Mouse (Mus musculus) thymus, postnatal 14 days (tissue): ENCODE results near the gene Gm20388.
A peak's percentile ranks its signal among the peaks of the same experiment; 100 is the strongest.

Experiments used
- DNase-seq: peaks from one replicate; pipeline ENCODE4 v3.0.0; 2021

Gm20388 gene

DNA sequence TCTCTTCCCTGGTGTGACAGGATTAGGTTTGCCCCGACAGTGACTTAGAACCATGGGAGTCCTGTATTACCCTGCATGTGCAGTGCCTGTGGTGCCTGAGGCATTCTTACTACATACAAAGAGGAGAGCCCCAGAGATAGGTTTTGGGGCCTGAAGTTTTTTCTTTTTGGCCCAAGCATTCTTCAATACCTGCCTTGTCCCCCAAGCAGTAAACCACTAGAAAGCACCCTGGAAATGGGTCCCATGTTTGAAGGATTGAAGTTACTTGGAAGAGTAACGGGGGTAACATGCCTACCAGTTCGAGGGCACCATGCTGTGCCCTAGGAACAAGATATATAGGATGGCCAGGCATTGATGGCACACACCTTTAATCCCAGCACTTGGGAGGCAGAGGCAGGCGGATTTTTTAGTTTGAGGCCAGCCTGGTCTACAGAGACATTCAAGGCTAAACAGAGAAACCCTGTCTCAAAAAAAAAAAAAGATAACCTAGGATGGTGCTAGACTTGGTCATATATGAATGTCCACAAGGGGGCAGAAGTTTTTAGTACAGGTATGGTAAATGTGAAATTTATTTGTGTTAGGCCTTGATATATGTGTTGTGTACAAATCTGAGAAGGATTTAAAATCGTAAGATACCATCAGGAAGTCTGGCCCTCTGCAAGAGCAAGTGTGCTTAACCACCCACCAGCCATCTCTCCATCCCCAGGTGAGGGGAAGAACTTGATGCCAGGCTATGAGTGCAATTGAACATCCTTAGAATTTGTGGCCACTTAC, 3195.1 kb downstream of the Gm20388 start:
- DNase-seq = peak; percentile 38

DNA sequence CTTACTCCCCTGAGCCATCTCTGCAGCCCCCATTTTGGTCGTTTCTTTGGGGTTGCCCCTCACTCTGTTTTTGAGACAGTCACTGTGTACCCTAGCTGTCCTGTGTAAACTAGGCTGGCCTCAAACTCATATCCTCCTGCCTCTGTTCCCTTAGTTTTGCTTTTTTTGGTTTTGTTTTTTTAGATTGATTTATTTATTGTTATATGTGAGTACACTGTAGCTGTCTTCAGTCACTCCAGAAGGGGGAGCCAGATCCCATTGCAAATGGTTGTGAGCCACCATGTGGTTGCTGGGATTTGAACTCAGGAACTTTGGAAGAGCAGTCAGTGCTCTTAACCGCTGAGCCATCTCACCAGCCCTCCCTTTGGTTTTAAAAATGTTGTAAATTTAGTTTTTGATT, 3195.9 kb downstream of the Gm20388 start:
- DNase-seq = peak; percentile 28

DNA sequence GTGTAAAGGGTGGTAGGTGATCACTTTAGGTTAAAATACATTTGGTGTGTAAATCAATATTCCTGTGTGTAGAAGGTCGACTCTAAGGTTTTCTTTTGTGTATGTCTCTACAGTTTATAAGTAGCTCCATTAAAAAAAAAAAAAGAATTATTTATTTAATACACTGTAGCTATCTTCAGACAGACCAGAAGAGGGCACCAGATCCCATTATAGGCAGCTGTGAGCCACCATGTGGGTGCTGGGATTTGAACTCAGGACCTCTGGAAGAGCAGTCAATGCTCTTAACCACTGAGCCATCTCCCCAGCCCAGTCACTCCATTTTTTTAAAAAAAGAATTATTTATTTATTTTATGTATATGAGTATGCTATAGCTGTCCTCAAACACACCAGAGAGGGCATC, 3197.4 kb downstream of the Gm20388 start:
- no peak for DNase-seq

DNA sequence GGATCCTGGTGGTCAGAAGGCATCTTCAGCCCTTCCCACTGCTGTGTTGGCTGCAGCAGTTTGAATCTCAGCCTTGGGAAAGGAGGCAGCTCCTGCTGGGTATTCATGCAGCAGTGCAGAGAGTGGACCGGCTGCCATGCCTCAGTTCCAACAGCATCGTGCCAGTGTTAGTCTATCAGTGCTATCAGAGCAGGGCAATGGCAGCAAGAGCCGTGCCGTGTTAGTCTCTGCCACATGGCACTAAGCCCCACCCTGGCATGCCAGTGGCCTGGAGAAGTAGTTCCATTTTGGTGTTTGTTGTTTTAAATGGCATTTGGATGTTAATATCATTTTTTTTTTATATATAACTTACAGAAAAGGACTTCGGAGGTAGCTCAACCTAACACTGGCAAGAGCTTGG, 3198.3 kb downstream of the Gm20388 start:
- DNase-seq = no peak

DNA sequence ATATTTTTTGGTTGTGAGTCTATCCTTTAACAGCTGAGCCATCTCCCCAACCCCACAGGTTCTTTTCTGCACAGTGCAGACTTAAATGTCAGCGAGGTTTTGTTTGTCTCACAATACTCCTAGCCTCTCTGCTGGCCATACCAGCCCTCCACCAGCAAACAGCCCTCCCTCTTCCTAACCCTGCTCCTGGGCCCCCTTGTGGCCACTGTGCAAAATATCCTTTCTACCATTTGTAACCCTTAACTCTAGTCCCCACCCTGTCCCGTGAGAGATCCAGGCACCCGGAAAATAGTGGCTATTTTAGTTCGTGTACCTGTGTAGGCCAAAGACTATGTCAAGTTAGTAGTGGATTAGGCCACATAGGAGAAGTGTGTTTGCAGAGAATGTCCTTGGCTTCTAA, 3200.0 kb downstream of the Gm20388 start:
- DNase-seq = peak; percentile 63

DNA sequence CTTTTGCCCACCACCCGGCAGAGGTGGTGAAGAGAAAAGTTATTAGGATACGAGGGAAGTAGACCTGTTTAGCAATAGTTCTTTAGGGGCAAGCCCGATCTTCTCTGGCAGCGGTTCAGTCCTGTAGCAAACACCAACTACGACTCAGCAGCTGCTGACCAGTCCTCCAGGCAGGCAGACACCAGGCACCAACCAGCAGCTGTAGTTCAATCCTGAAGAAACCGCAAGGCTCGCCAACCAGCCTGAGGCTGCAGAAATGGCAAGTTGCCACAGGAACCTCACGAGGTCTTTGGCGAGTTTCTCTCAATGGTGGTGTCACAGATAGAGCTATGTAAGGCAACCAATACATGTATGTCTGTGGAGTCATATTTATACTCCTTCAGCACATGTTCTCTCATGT, 3202.3 kb downstream of the Gm20388 start:
- DNase-seq = no peak

DNA sequence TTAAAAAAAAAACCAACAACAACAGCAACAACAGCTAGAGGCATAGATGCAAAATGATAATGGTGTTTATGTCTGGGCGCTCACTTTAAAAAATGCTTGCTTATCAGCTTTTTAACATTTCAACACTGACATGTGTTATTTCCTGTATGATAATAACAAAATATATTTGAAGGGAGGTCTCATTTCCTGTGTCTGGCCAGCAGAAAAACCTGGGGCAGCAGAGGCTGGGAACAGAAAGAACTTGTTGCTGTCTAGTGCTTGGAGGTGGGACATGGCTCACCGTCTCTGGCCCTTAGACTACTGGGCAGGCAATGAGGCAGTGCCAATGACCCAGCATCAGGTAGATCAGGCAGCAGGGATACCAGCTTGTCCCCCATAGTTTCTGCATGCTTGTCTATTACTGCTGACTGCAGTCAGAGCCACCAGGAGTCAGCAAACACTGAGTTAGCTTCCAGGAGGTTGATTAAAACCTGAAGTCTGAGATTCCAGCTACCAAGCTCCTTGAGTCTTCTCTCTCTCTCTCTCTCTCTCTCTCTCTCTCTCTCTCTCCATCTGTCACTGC, 3203.3 kb downstream of the Gm20388 start:
- DNase-seq = no peak

DNA sequence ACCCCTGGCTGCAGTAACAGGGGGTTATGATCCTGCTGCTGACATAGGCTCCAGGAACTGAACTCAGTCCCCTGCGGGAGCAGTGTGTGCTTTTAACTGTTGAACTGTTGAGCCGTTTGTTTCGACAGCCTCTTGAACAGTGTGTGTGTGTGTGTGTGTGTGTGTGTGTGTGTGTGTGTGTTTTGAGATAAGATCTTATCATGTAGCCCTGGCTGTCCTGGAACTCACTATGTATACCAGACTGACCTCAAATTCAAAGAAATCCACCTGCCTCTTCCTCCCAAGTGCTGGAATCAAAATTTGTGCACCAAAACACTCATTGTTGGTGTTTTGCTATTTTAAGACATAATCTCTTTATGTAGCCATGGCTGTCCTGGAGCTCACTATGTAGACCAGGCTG, 3204.0 kb downstream of the Gm20388 start:
- DNase-seq = no peak

DNA sequence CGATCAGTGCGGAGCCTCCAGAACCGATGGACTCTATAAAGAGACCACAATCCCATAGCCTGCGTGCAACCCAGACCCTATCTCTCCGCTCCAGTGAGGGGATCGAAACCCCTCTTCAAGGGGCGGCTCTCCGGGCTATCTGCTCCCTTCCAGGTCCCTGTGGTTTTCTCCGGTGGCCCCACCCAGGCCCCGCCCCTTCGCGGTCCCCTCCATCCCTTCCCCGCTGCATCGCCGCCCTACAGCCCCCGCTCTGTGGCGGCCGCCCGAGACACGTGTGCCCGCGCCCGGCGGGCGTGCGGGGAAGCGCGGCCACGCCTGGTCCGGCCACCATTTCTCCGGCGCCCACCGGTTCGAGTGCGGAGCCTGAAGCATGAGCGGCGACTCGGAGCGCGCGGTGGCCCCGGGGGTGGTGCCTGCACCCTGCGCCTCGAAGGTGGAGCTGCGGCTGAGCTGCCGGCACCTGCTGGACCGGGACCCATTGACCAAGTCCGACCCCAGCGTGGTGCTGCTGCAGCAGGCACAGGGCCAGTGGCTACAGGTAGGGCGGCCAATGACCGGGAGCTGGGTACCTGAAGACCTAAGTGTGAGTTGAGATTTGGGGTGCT, 3206.6 kb downstream of the Gm20388 start, which contains the start of gene Cpne7:
Cpne7 (plus strand) TSS at position 248 of the 605 bp plus-strand sequence.
- DNase-seq = no peak

DNA sequence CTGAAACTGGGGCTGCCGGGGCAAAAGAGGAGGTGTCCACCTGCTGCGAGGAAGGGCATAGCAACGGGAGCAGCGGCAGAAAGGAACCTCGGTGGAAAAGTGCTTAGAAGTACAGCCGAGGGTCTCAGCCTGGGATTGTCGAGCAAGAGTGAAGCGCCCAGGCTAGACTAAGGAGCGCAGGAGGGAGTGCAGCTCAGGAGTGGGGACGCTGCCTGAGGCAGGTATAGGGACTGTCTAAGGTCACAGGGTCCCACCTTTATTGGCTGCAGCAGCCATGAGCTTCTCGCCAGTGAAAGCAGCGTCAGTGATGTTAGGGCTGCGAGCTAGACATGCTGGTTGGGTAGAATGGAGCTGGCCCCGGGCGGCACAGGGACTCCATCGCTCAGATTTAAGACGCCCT, 3207.1 kb downstream of the Gm20388 start:
- DNase-seq = no peak

DNA sequence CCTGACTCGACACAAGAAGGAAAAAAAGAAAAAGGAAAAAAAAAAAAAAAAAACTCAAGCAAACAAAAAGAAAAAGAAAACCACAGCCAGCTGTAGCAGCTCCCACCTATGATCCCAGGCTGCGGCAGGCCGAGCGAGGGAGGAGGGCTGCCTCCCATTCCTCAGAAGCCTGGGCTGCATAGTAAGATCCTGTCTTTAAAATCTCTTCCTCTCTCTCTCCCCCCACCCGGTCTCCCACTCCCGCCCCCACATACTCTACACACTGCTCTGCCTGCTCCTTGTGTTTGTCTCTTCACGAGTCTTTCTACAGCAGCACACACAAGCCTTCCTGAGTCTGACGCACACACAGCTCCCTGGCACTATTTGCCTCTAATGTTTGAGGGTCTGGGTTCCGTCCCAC, 3211.4 kb downstream of the Gm20388 start:
- no peak for DNase-seq

DNA sequence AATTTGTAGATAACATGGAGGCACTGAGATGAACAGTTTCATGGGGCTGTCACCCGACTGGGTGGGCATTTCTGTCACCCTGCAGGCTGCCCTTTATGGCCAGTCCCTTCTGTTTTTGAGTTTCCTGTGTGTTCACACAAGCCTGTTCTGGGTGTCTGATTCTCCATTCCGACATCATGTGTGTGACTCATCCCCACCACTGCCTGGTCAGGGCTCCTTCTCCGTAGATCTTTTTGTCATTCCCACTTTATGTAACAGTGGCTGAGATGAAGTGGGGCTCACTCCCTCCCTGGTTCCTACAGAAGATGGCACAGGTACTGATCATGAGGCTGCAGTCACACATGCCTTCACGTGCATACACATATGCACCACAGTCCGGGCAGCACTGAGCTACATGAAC, 3212.0 kb downstream of the Gm20388 start:
- no peak for DNase-seq

DNA sequence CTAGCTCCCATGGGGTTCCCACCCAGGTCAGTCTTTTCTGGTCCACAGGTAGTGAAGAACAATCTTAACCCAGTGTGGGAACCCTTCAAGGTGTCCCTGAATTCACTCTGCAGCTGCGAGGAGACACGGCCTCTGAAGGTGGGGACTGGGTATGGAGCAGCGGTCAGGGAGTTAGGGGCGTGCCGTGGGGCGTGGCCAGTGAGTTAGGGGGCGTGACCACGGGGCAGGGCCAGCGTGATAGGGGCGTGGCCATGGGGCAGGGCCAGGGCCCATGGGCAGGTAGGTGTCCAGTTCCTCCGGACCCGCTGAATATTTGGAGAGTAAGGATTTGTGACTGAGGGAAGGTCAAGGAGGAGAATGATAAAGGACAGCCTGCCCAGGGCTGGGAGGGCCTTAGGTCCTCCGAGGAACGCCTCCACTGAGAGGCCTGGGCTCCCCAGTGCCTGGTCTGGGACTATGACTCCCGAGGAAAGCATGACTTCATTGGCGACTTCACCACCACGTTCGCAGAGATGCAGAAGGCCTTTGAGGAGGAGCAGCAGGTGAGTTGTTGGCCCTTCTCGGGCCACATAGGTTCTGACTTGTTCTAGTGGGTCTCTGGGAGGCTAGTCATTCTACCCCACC, 3215.7 kb downstream of the Gm20388 start:
- peak; percentile 26 for DNase-seq

DNA sequence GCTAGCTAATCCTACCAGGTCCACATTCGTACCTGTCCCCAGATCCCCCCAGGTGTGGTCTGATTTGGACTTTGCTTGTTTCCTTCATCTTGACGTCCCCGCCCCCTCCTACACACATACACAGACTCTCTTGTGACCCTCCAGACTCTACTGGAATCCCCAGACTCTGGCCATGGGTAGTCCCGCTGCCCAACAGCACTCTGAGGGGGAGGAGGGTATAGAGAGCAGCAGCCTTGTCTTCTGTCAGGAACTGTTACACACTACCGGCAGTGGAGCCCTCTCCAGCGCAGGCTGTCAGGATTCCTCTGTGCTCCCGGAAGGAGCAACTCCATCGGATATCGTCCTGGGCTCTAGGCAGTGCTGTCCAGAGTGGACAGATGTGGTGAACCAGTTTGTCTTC, 3220.4 kb downstream of the Gm20388 start:
- no peak for DNase-seq

DNA sequence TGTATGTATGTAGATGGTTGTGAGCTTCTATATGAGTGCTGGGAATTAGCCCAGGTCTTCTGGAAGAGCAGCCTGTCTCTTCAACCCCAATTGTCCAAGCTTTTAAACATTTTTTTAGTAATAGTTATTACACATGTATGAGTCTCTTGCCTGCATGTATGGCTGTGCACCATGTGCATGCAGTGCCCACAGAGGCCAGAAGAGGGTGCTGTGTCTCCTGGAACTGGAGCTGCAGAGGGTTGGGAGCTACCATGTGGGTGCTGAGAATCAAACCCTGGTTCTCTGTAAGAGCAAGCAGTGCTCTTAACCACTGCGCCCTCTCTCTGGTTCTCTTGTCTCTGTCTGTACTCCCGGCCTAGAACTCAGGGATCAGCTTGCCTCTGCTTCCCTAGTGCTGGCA, 3222.3 kb downstream of the Gm20388 start:
- DNase-seq = no peak

DNA sequence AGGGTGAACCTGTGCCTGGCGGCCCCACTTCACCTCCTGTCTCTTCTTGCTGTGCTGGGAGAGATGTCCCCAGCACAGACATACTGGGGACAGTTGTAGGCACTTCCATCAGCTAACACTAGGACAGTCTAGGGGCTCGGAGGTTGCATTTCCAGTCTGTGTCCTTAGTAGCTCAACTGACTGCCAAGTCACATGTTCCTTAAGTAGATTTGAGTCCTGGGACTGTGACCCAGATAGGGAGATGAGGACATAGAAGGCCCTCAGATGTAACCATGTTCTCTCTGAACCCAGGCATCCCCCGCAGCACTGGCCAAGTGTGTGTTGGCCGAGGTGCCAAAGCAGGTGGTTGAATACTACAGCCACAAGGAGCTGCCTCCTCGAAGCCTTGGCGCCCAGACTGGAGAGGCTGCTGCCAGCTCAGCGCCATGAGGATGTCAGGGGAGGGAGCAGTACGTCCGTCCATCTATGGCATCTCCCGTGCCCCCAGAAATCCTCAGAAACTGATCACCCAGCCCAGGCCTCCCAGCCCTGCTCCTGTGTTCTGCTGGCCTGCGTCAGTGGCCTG, 3223.6 kb downstream of the Gm20388 start:
- no peak for DNase-seq

DNA sequence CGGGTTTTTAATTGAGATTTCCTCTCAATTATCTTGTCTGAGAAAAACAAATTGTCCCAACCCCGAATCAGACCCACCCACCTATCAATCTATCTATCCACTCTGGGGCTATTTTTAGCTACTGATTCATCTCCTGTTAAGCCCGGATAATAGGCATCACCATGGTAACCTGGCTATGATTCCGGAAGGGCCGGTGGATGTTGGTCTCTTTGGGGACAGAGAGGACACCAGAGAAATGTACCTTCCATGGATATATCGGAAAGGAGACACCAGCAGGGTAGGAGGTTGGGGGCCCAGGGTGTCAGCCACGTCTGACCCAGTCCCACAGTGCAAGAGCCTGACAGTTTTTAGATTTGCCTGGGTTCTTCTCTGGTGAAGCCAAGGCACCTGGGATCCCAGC, 3224.8 kb downstream of the Gm20388 start:
- no peak for DNase-seq

DNA sequence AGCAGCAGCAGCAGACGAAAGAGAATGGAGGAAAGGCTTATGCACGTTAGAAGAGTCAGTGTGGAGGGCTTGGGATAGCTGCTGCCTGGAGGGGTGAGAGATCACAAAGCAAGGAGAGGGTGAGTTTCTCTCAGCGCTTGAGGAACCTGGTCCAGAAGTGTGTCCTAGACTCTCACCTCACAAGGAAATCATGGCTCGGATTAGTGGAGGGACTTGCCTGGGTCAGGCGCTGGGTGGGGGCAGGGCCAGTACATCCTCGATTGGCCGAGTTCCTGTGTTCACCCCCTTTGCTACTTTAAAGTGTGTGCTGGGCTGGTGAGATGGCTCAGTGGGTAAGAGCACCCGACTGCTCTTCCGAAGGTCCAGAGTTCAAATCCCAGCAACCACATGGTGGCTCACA, 3225.2 kb downstream of the Gm20388 start:
- no peak for DNase-seq

DNA sequence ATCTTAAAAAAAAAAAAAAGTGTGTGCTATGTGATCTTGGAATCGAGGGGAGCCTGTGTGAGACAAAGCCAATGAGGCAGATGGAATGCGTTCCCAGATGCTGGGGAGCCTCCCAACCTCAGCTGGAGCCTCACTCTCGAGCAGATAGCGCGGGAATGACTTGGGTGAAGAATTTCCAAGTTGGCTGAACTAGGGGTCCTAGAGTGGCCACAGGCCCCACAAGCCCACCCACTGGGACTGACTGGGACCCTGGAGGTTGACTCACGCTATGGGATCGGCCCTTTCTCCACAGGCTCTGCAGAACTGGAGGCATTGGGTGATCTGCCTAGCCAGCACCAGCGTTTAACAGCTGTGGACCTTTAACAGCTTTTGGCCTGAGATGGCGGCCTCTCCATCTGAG, 3225.6 kb downstream of the Gm20388 start:
- DNase-seq = no peak

DNA sequence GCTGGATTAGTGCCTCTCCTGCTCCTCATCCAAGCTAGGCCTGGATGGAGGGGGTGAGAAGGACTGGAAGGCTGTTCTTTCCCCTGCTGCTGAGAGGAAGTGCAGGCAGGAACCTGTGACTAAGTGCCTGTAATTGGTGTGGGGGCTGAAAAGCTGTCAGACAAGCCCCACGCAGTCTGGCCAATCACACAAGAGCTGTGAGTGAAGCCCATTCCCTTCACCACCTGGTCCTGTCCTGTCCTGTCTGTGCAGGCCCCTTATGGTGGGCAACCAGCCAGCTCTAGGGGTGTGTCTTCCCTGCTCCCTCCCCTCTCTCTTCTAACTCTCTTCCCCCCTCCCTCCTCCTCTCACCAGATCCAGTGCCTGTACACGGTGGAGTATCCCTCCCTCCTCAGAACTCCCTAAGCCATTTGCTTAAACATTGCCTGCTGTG, 3227.0 kb downstream of the Gm20388 start:
- DNase-seq = no peak

DNA sequence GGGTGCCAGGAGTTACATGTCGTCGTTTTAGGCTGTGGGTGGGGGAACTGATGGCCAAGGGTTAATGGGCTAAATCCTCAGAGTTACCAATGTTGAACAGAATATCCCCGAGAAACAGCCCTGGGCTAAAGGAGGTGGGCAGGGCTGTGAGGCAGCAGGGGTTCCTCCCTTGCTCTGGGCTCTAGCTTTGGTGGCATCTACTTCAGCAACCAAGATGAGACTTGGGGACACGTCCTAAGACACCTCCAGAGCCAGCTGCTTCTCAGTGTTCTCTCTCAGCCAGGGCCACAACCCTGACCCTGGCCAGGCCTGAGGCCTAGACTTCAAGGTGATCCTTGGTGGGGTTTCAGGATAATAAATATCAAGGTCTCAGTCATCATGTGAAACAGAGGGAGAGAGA, 3228.1 kb downstream of the Gm20388 start:
- no peak for DNase-seq

DNA sequence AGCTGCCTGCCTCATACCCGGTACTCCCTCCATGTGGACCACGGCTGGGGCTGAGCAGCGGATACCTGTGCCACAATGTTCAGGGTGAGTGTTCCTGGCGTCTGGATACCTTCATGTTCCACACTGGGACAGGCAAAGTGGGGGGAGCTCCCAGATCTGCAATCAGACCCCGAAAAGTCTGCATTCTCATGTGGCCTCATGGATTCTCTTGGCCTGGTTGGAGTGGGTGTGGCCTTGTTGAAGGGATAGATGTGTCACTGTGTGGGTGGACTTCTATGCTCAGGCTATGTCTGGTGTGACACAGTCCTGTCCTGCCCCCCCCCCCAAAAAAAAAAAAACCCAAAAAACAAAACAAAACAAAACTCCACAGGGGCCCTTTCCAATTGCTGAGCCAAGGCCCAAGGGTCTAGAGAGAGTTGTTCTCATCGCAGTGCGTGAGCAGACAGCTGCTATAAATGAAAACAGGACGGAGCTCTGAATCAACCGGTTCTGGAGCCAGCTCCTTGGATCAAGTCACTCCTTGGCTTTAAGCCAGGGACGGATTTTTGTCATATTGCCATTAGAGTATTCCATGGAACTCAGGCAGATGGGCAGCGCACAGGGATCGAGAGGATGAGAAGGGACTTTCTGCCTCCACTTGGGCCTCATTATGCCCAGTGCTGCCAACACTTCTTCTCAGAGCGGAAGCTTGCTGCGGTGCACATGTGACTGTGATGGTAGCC, 3231.3 kb downstream of the Gm20388 start:
- DNase-seq = no peak

DNA sequence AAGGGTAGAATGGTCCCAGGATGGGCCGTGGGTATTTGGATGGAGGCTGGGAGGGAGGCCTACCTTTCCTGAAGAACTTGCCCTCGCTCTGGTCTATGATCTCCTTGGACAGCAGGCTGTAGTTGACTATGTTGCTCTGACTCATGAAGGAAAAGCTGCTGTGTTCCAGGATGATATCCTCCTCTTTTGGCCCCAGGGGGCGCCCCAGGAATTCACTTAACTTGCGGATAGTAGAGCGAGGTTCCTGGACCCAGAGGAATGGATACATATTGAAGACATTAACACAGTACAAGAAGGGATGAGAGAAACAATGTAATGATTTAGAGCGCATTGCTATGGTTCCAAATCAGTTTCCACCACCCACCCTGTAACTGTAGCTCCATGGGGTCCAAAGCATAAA, 3234.6 kb downstream of the Gm20388 start:
- peak; percentile 20 for DNase-seq
